In the genomic region with DNA sequence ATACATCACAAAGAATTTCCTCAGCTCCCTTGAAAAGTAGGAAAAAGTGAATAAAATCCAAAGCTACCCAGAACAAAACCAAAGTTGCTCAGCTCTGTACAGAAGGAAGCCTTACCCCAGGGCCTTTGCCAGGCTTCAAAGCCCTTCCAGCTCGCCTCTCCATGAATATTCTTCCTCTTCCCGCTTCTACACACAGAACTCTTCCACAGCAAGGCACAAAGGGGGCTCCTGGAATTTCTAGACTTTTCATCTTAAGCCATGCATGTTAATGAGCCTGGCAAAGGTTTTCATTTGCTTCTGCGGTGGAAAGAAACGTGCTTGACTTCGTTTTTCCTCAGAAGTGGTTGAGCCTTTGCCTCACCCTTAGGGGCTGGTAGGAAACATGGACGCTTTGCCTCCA, we compare ENCODE assay signal across 20 mouse cellular contexts. TPM values are rescaled to one million over a fixed set of nuclear protein-coding genes. Genes with fewer than 3 reads are reported as not detected.
DNase-seq lines count a peak whose midpoint lies in the region; ATAC-seq and TF ChIP-seq lines count a peak whose summit lies in the region.
"Had no signal": no experiment of that assay in that cellular context is flagged by ENCODE, and none has a peak within 500 bp of the region (broad histone marks: within the 10 kb centered on the region; RNA-seq: fewer than 3 reads in every experiment).

No protein-coding gene starts in this region.

- 56% methylated on average over 6 of the region's 6 CpGs for WGBS in forebrain, embryonic 10.5 days
- WGBS in forebrain, embryonic 11.5 days: 37% methylated on average over 6 of the region's 6 CpGs
- 43% methylated on average over 6 of the region's 6 CpGs for WGBS in midbrain, embryonic 13.5 days
- 59% methylated on average over 6 of the region's 6 CpGs for WGBS in midbrain, embryonic 11.5 days
- WGBS in forebrain, embryonic 14.5 days: 13% methylated on average over 6 of the region's 6 CpGs
- 30% methylated on average over 6 of the region's 6 CpGs for WGBS in midbrain, postnatal 0 days

- TF ChIP-seq CTCF in midbrain, postnatal 0 days (IDR thresholded peaks at IDR 0.05): no peak

- no peaks in the 10 kb centered on the region for H3K36me3 ChIP-seq in forebrain, embryonic 10.5 days (replicated peaks)
- no peaks in the 10 kb centered on the region for H3K36me3 ChIP-seq in forebrain, embryonic 11.5 days (ENCODE audit: control insufficient read depth, insufficient read depth, low read length)
- H3K36me3 ChIP-seq in midbrain, embryonic 13.5 days: no peaks in the 10 kb centered on the region
- no peaks in the 10 kb centered on the region for H3K36me3 ChIP-seq in midbrain, embryonic 11.5 days (ENCODE audit: control insufficient read depth, insufficient read depth, low read length)
- no peaks in the 10 kb centered on the region for H3K36me3 ChIP-seq in forebrain, embryonic 14.5 days (ENCODE audit: control insufficient read depth, insufficient read depth, low read length)
- no peaks in the 10 kb centered on the region for H3K36me3 ChIP-seq in midbrain, postnatal 0 days (ENCODE audit: insufficient read depth, low read length)
- H3K36me3 ChIP-seq: hindbrain, embryonic 13.5 days had no signal

- DNase-seq in forebrain, embryonic 10.5 days (ENCODE audit: extremely low spot score, low spot score): no peak
- no peak for DNase-seq in forebrain, embryonic 11.5 days (ENCODE audit: low spot score)
- no peak for DNase-seq in midbrain, embryonic 11.5 days (ENCODE audit: low spot score, missing footprints)
- peak; percentile 77 for DNase-seq in forebrain, embryonic 14.5 days (ENCODE audit: low spot score)
- DNase-seq in midbrain, postnatal 0 days (ENCODE audit: low spot score): peak; percentile 42
- no peak for DNase-seq in kidney, adult 18-20 months
- no peak for DNase-seq in testis, postnatal 10 days (ENCODE audit: low spot score)
- DNase-seq: adrenal gland, postnatal 10 days; cerebellum, adult 8-10 months; gastrocnemius, postnatal 36 days; heart, postnatal 14 days; kidney, postnatal 14 days; left cerebral cortex, postnatal 4 days; right cerebral cortex, postnatal 14 days; thymus, postnatal 36 days had no signal

- peak overlapping the region; percentile 56; the same call in 1 of the 2 replicates for H3K27ac ChIP-seq in forebrain, embryonic 10.5 days
- no peak overlapping the region for H3K27ac ChIP-seq in forebrain, embryonic 11.5 days (ENCODE audit: low read depth, low read length)
- H3K27ac ChIP-seq in midbrain, embryonic 13.5 days: 0 out of 2 replicates have a peak overlapping the region, but pooled peaks have one; percentile 8
- no peak overlapping the region for H3K27ac ChIP-seq in midbrain, embryonic 11.5 days (ENCODE audit: low read depth, low read length)
- peak overlapping the region; percentile 33; the same call in 1 of the 2 replicates for H3K27ac ChIP-seq in forebrain, embryonic 14.5 days (ENCODE audit: low read depth, low read length)
- no peak overlapping the region for H3K27ac ChIP-seq in midbrain, postnatal 0 days (ENCODE audit: low read depth, low read length)
- H3K27ac ChIP-seq: heart, embryonic 10.5 days; hindbrain, embryonic 13.5 days; liver, embryonic 14.5 days had no signal

- no peak overlapping the region for H3K4me3 ChIP-seq in forebrain, embryonic 10.5 days
- no peak overlapping the region for H3K4me3 ChIP-seq in forebrain, embryonic 11.5 days (ENCODE audit: low read depth, low read length)
- no peak overlapping the region for H3K4me3 ChIP-seq in midbrain, embryonic 13.5 days (replicated peaks)
- H3K4me3 ChIP-seq in midbrain, embryonic 11.5 days (ENCODE audit: low read depth, low read length): no peak overlapping the region
- H3K4me3 ChIP-seq in forebrain, embryonic 14.5 days (ENCODE audit: low read depth, low read length): no peak overlapping the region
- H3K4me3 ChIP-seq in midbrain, postnatal 0 days (ENCODE audit: low read depth, low read length): no peak overlapping the region
- H3K4me3 ChIP-seq: heart, embryonic 10.5 days; hindbrain, embryonic 13.5 days had no signal

- H3K9ac ChIP-seq in forebrain, embryonic 11.5 days (ENCODE audit: low read length): no peak overlapping the region
- H3K9ac ChIP-seq in midbrain, embryonic 13.5 days (replicated peaks): no peak overlapping the region
- H3K9ac ChIP-seq in midbrain, embryonic 11.5 days (ENCODE audit: low read length): no peak overlapping the region
- H3K9ac ChIP-seq in forebrain, embryonic 14.5 days (ENCODE audit: low read length): no peak overlapping the region
- no peak overlapping the region for H3K9ac ChIP-seq in midbrain, postnatal 0 days (replicated peaks; ENCODE audit: low read length, poor library complexity, severe bottlenecking)
- H3K9ac ChIP-seq: hindbrain, embryonic 13.5 days; liver, embryonic 14.5 days had no signal

- no peak for ATAC-seq in forebrain, embryonic 11.5 days (replicated peaks; ENCODE audit: low FRiP score)
- no peak for ATAC-seq in midbrain, embryonic 13.5 days
- ATAC-seq in midbrain, embryonic 11.5 days (ENCODE audit: low FRiP score): no peak
- peak; percentile 81 for ATAC-seq in forebrain, embryonic 14.5 days
- ATAC-seq in midbrain, postnatal 0 days (ENCODE audit: low FRiP score): no peak
- ATAC-seq: intestine, embryonic 16.5 days had no signal

- no peaks in the 10 kb centered on the region for H3K9me3 ChIP-seq in forebrain, embryonic 10.5 days
- H3K9me3 ChIP-seq in forebrain, embryonic 11.5 days (ENCODE audit: control insufficient read depth, low read length): no peaks in the 10 kb centered on the region
- no peaks in the 10 kb centered on the region for H3K9me3 ChIP-seq in midbrain, embryonic 13.5 days
- no peaks in the 10 kb centered on the region for H3K9me3 ChIP-seq in midbrain, embryonic 11.5 days (ENCODE audit: control insufficient read depth, low read length)
- H3K9me3 ChIP-seq in forebrain, embryonic 14.5 days (replicated peaks; ENCODE audit: control insufficient read depth, low read length): no peaks in the 10 kb centered on the region
- no peaks in the 10 kb centered on the region for H3K9me3 ChIP-seq in midbrain, postnatal 0 days (ENCODE audit: low read length)
- H3K9me3 ChIP-seq: heart, embryonic 10.5 days; hindbrain, embryonic 13.5 days had no signal

- no peaks in the 10 kb centered on the region for H3K27me3 ChIP-seq in forebrain, embryonic 10.5 days (ENCODE audit: poor library complexity, severe bottlenecking)
- H3K27me3 ChIP-seq in forebrain, embryonic 11.5 days (ENCODE audit: control insufficient read depth, insufficient read depth, low read length): no peaks in the 10 kb centered on the region
- no peaks in the 10 kb centered on the region for H3K27me3 ChIP-seq in midbrain, embryonic 13.5 days
- no peaks in the 10 kb centered on the region for H3K27me3 ChIP-seq in midbrain, embryonic 11.5 days (ENCODE audit: control insufficient read depth, insufficient read depth, low read length)
- no peaks in the 10 kb centered on the region for H3K27me3 ChIP-seq in forebrain, embryonic 14.5 days (replicated peaks; ENCODE audit: control insufficient read depth, insufficient read depth, low read length)
- no peaks in the 10 kb centered on the region for H3K27me3 ChIP-seq in midbrain, postnatal 0 days (ENCODE audit: insufficient read depth, low read length)
- H3K27me3 ChIP-seq: hindbrain, embryonic 13.5 days had no signal

- peaks cover 28% of the 10 kb centered on the region for H3K4me1 ChIP-seq in forebrain, embryonic 10.5 days
- no peaks in the 10 kb centered on the region for H3K4me1 ChIP-seq in forebrain, embryonic 11.5 days (replicated peaks; ENCODE audit: control insufficient read depth, insufficient read depth, low read length)
- H3K4me1 ChIP-seq in midbrain, embryonic 13.5 days (replicated peaks): no peaks in the 10 kb centered on the region
- H3K4me1 ChIP-seq in midbrain, embryonic 11.5 days (ENCODE audit: control insufficient read depth, insufficient read depth, low read length): no peaks in the 10 kb centered on the region
- H3K4me1 ChIP-seq in forebrain, embryonic 14.5 days (ENCODE audit: control insufficient read depth, insufficient read depth, low read length): peaks cover 3% of the 10 kb centered on the region; the same call in 1 of the 2 replicates
- peaks cover 6% of the 10 kb centered on the region; the same call in 1 of the 2 replicates for H3K4me1 ChIP-seq in midbrain, postnatal 0 days (ENCODE audit: insufficient read depth, low read length)

- no peak overlapping the region for H3K4me2 ChIP-seq in forebrain, embryonic 11.5 days (ENCODE audit: low read depth, low read length, severe bottlenecking)
- no peak overlapping the region for H3K4me2 ChIP-seq in midbrain, embryonic 13.5 days (replicated peaks)
- no peak overlapping the region for H3K4me2 ChIP-seq in midbrain, embryonic 11.5 days
- H3K4me2 ChIP-seq in forebrain, embryonic 14.5 days (ENCODE audit: low read length): no peak overlapping the region
- no peak overlapping the region for H3K4me2 ChIP-seq in midbrain, postnatal 0 days (ENCODE audit: low read depth, low read length, poor library complexity, severe bottlenecking)
- H3K4me2 ChIP-seq: hindbrain, embryonic 13.5 days had no signal

RNA-seq across cellular contexts. Expression of a gene that starts 26.9 kb away (rescaled TPM):
- polyA plus RNA-seq in forebrain, embryonic 10.5 days (2016; fragmentation: Nextera tagmentation; extraction: Ambion mirVana): 14.3 and 15.0 TPM in 2 replicates
- 15.0 and 18.7 TPM in 2 replicates for polyA plus RNA-seq in forebrain, embryonic 11.5 days (2014; fragmentation: Nextera tagmentation; extraction: Ambion mirVana)
- polyA plus RNA-seq in midbrain, embryonic 13.5 days (2015; fragmentation: Nextera tagmentation; extraction: Ambion mirVana): 18.9 and 19.8 TPM in 2 replicates
- 13.9 and 14.0 TPM in 2 replicates for polyA plus RNA-seq in midbrain, embryonic 11.5 days (2014; fragmentation: Nextera tagmentation; extraction: Ambion mirVana)
- polyA plus RNA-seq in forebrain, embryonic 14.5 days (2014; fragmentation: Nextera tagmentation; extraction: Ambion mirVana): 22.9 and 24.7 TPM in 2 replicates
- 30.9 and 31.8 TPM in 2 replicates for total RNA-seq in midbrain, postnatal 0 days (2014; rRNA removed)
- 36.7 and 38.8 TPM in 2 replicates for polyA plus RNA-seq in midbrain, postnatal 0 days (2015; fragmentation: Nextera tagmentation; extraction: Ambion mirVana)

Comparison
In these comparisons a context has a peak if more than half of its experiments do, and no peak if none do; other contexts are left out.
1. DNase-seq: peak in forebrain, embryonic 14.5 days (single experiment) and midbrain, postnatal 0 days (single experiment); none in forebrain, embryonic 10.5 days (single experiment), forebrain, embryonic 11.5 days (single experiment), midbrain, embryonic 11.5 days (single experiment), kidney, adult 18-20 months (single experiment) and testis, postnatal 10 days (single experiment).
2. H3K27ac ChIP-seq: peak in forebrain, embryonic 10.5 days (single experiment), midbrain, embryonic 13.5 days (single experiment) and forebrain, embryonic 14.5 days (single experiment); none in forebrain, embryonic 11.5 days (single experiment), midbrain, embryonic 11.5 days (single experiment) and midbrain, postnatal 0 days (single experiment).